Mouse (Mus musculus): ENCODE results near the gene Prg3. TPM values are rescaled to one million over a fixed set of nuclear protein-coding genes. Genes with fewer than 3 reads are reported as not detected.

Gene Prg3
- polyA plus RNA-seq, 1 experiment from 2014 or later = not detected

DNA sequence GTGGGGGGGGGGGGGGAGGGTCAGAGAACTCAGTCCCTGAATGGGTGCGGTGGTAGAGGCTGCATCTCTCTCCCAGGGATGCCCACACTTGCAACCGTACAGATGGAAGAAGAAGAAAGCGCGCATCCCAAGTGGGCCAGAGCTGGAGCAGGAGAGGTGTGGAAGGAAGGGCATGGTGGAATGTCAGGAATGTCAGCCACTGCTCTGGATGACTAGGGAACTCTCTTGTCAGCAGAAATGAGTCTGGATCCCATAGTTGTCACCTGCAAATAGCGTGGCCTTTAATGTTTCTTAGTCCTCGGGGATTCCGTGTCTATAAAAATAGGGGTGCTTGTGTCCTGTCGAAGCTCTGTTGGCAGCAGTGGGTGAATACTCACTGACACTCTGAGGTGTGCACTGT, 14.6 kb downstream of the Prg3 start:
- Histone ChIP-seq H3K9me3 (ENCODE audit: control insufficient read depth, low read depth, low read length) (no peaks in the 10 kb centered on the region), H3K4me3 (ENCODE audit: low read depth, low read length) (no peak overlapping the region), H3K9ac (replicated peaks; ENCODE audit: low read depth, low read length) (no peak overlapping the region), H3K27ac (ENCODE audit: low read length) (no peak overlapping the region), H3K4me2 (replicated peaks; ENCODE audit: low read depth, low read length) (no peak overlapping the region), H3K27me3 (ENCODE audit: control insufficient read depth, insufficient read depth, low read length) (no peaks in the 10 kb centered on the region), H3K36me3 (ENCODE audit: control insufficient read depth, insufficient read depth, low read length) (no peaks in the 10 kb centered on the region), H3K4me1 (ENCODE audit: control insufficient read depth, insufficient read depth, low read length) (no peaks in the 10 kb centered on the region)
- no peak for ATAC-seq (ENCODE audit: insufficient number of reproducible peaks, insufficient read depth, low FRiP score, low read depth)
- WGBS = 48% methylated on average over 8 of the region's 8 CpGs

DNA sequence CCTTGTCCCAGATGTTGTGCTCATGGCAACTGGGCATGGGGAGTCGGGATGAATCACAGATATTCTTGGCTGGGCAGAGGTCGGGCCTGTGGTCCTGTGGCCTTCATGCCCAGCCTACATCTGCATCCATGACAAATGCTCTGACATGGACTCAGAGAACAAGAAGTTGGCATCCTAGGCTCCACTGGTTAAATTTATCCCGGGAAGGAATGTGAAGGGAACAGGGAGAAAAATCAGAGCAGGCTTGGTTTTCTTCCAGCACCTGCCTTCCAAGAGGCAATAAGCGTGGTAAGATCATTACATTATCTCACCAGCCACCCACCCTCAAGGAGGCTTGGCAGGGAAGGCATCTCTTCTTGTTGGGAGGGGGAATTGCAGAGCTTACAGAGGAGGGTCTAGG, 16.3 kb downstream of the Prg3 start:
- Histone ChIP-seq H3K27me3 (ENCODE audit: control insufficient read depth, insufficient read depth, low read length) (no peaks in the 10 kb centered on the region), H3K4me3 (ENCODE audit: low read depth, low read length) (no peak overlapping the region), H3K9ac (replicated peaks; ENCODE audit: low read depth, low read length) (no peak overlapping the region), H3K4me2 (replicated peaks; ENCODE audit: low read depth, low read length) (no peak overlapping the region), H3K4me1 (ENCODE audit: control insufficient read depth, insufficient read depth, low read length) (no peaks in the 10 kb centered on the region), H3K9me3 (ENCODE audit: control insufficient read depth, low read depth, low read length) (no peaks in the 10 kb centered on the region), H3K36me3 (ENCODE audit: control insufficient read depth, insufficient read depth, low read length) (no peaks in the 10 kb centered on the region), H3K27ac (ENCODE audit: low read length) (no peak overlapping the region)
- ATAC-seq (ENCODE audit: insufficient number of reproducible peaks, insufficient read depth, low FRiP score, low read depth) = no peak
- WGBS = 82% methylated on average over 4 of the region's 4 CpGs

DNA sequence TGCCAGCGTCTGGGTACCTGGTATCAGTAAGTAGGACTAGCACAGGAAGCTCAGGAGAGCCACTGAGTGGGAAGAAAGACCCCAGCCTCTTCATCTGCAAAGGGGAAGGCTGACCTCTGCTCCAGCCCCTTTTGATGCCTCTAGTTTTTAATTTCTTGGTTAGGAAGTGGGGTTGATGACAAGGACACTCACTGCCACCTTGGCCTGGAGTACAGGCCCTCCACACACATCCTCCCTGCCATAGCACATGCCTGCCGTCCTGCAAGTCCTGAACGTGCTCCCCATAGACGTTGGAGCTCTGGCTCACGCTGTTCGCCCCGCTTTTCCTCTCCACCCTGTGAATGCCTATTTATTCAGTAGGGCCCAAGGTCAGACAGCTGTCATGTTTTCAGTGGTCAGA, 18.6 kb downstream of the Prg3 start:
- Histone ChIP-seq H3K9ac (replicated peaks; ENCODE audit: low read depth, low read length) (no peak overlapping the region), H3K4me2 (replicated peaks; ENCODE audit: low read depth, low read length) (no peak overlapping the region), H3K36me3 (ENCODE audit: control insufficient read depth, insufficient read depth, low read length) (no peaks in the 10 kb centered on the region), H3K4me1 (ENCODE audit: control insufficient read depth, insufficient read depth, low read length) (0 out of 2 replicates have a peak, but pooled peaks cover 3% of the 10 kb centered on the region), H3K4me3 (ENCODE audit: low read depth, low read length) (no peak overlapping the region), H3K9me3 (ENCODE audit: control insufficient read depth, low read depth, low read length) (no peaks in the 10 kb centered on the region), H3K27ac (ENCODE audit: low read length) (no peak overlapping the region), H3K27me3 (ENCODE audit: control insufficient read depth, insufficient read depth, low read length) (no peaks in the 10 kb centered on the region)
- WGBS = 82% methylated on average over 7 of the region's 7 CpGs
- no peak for ATAC-seq (ENCODE audit: insufficient number of reproducible peaks, insufficient read depth, low FRiP score, low read depth)

DNA sequence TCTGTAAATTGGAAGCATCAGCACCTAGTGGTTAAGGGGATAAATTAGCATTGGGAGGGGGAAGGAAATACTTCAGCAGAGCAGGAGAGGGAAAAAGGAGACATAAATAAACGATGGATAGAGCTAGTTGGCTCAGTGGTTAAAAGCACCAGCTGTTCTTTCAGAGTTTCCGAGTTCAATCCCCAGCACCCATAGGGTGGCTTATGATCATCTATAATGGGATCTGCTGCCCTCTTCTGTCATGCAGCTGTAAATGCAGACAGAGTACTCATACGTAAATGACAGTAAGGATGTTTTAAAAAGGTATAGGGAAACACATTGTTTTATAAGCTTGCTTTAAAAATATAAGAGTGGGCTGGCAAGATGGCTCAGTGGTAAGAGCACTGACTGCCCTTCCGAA, 19.7 kb downstream of the Prg3 start:
- 33% methylated on average over 4 of the region's 4 CpGs for WGBS
- Histone ChIP-seq H3K9me3 (ENCODE audit: control insufficient read depth, low read depth, low read length) (no peaks in the 10 kb centered on the region), H3K4me3 (ENCODE audit: low read depth, low read length) (no peak overlapping the region), H3K4me2 (replicated peaks; ENCODE audit: low read depth, low read length) (no peak overlapping the region), H3K27me3 (ENCODE audit: control insufficient read depth, insufficient read depth, low read length) (no peaks in the 10 kb centered on the region), H3K36me3 (ENCODE audit: control insufficient read depth, insufficient read depth, low read length) (no peaks in the 10 kb centered on the region), H3K4me1 (ENCODE audit: control insufficient read depth, insufficient read depth, low read length) (0 out of 2 replicates have a peak, but pooled peaks cover 3% of the 10 kb centered on the region), H3K9ac (replicated peaks; ENCODE audit: low read depth, low read length) (no peak overlapping the region), H3K27ac (ENCODE audit: low read length) (no peak overlapping the region)
- ATAC-seq (ENCODE audit: insufficient number of reproducible peaks, insufficient read depth, low FRiP score, low read depth) = no peak

DNA sequence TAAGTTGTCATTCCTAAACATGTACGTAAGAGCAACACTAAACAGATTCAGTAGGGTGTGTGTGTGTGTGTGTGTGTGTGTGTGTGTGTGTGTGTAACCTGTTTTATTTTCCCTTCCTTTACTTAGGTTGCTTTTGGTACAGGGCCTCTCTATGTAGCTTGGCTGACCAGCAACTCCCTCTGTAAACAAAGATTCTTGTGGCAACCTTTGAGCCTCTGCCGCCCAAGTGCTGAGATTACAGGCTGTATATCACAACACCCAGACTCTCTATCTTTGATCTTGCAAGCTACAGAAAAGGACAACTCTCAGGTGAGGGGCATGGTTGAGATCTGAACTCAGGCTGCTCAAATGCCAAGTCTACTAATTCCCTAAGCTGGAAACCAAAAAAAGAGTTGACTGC, 21.2 kb downstream of the Prg3 start:
- ATAC-seq (ENCODE audit: insufficient number of reproducible peaks, insufficient read depth, low FRiP score, low read depth) = no peak
- Histone ChIP-seq H3K27ac (ENCODE audit: low read length) (no peak overlapping the region), H3K36me3 (ENCODE audit: control insufficient read depth, insufficient read depth, low read length) (no peaks in the 10 kb centered on the region), H3K27me3 (ENCODE audit: control insufficient read depth, insufficient read depth, low read length) (no peaks in the 10 kb centered on the region), H3K4me3 (ENCODE audit: low read depth, low read length) (no peak overlapping the region), H3K4me1 (ENCODE audit: control insufficient read depth, insufficient read depth, low read length) (0 out of 2 replicates have a peak, but pooled peaks cover 3% of the 10 kb centered on the region), H3K9me3 (ENCODE audit: control insufficient read depth, low read depth, low read length) (no peaks in the 10 kb centered on the region), H3K9ac (replicated peaks; ENCODE audit: low read depth, low read length) (no peak overlapping the region), H3K4me2 (replicated peaks; ENCODE audit: low read depth, low read length) (no peak overlapping the region)
- WGBS = 49% methylated on average over 2 of the region's 2 CpGs

DNA sequence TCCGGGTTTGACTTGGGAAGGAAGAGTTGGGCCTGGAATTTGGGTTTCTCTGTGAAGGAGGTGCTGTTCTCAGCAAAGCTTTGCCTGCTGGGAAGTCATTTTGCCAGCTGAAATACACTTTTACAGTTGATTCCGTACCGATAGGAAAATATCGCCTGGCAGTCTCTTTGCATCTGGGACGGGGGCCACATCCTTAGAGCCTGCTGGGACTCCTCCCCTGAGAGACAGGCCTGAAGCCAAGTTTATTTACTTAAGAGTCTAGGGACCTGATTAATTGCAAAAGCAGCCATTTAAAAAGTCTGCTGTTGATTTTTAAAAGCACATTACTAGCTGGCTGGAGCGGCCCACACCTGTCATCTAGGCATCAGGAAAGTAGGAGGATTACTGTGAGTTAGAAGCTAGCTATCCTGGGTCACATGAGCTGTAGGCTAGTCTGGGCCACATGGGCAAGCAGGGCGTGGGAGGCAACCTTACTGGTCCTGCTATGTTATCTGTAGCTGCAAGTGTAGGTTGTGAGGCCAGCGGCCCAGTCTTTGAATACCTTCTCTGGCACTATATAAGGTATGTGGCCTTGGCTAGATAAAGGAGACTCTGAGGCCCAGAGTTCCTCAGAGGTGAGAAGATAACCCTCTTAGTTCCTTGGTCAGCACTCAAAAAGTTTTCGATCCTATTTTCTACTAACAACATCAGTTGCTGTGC, 24.0 kb downstream of the Prg3 start:
- no peak overlapping the region for H3K4me3 ChIP-seq (ENCODE audit: low read depth, low read length)
- ATAC-seq (ENCODE audit: insufficient number of reproducible peaks, insufficient read depth, low FRiP score, low read depth) = peak; percentile 83
- no peak overlapping the region for H3K27ac ChIP-seq (ENCODE audit: low read length)
- 0 out of 2 replicates have a peak, but pooled peaks cover 3% of the 10 kb centered on the region for H3K4me1 ChIP-seq (ENCODE audit: control insufficient read depth, insufficient read depth, low read length)
- no peaks in the 10 kb centered on the region for H3K27me3 ChIP-seq (ENCODE audit: control insufficient read depth, insufficient read depth, low read length)
- no peaks in the 10 kb centered on the region for H3K9me3 ChIP-seq (ENCODE audit: control insufficient read depth, low read depth, low read length)
- no peak overlapping the region for H3K9ac ChIP-seq (replicated peaks; ENCODE audit: low read depth, low read length)
- H3K36me3 ChIP-seq (ENCODE audit: control insufficient read depth, insufficient read depth, low read length) = no peaks in the 10 kb centered on the region
- no peak overlapping the region for H3K4me2 ChIP-seq (replicated peaks; ENCODE audit: low read depth, low read length)
- WGBS = 28% methylated on average over 9 of the region's 9 CpGs

DNA sequence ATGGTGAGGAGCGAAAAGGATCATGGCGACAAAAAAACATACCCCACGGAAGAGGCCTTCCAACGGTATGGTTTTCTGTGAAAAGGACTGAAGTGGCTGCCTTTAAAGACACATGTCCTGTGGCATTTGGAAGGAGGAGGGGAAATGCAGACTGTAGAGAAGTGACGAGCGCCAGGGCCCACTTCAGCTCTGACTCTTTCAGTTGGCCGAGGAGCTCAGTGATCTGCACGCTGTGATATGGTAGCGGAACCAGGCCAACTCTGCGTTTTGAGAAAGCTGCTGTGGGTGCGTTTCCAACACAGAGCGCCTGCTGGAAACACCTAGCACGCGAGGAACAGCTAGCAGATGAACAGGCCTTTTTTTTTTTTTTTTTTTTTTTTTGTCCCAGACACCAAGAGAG, 24.7 kb downstream of the Prg3 start:
- H3K36me3 ChIP-seq (ENCODE audit: control insufficient read depth, insufficient read depth, low read length) = no peaks in the 10 kb centered on the region
- ATAC-seq (ENCODE audit: insufficient number of reproducible peaks, insufficient read depth, low FRiP score, low read depth) = no peak
- H3K27ac ChIP-seq (ENCODE audit: low read length) = no peak overlapping the region
- 0 out of 2 replicates have a peak, but pooled peaks cover 3% of the 10 kb centered on the region for H3K4me1 ChIP-seq (ENCODE audit: control insufficient read depth, insufficient read depth, low read length)
- H3K4me3 ChIP-seq (ENCODE audit: low read depth, low read length) = no peak overlapping the region
- WGBS = 76% methylated on average over 14 of the region's 14 CpGs
- H3K9ac ChIP-seq (replicated peaks; ENCODE audit: low read depth, low read length) = no peak overlapping the region
- no peaks in the 10 kb centered on the region for H3K9me3 ChIP-seq (ENCODE audit: control insufficient read depth, low read depth, low read length)
- H3K4me2 ChIP-seq (replicated peaks; ENCODE audit: low read depth, low read length) = no peak overlapping the region
- no peaks in the 10 kb centered on the region for H3K27me3 ChIP-seq (ENCODE audit: control insufficient read depth, insufficient read depth, low read length)

DNA sequence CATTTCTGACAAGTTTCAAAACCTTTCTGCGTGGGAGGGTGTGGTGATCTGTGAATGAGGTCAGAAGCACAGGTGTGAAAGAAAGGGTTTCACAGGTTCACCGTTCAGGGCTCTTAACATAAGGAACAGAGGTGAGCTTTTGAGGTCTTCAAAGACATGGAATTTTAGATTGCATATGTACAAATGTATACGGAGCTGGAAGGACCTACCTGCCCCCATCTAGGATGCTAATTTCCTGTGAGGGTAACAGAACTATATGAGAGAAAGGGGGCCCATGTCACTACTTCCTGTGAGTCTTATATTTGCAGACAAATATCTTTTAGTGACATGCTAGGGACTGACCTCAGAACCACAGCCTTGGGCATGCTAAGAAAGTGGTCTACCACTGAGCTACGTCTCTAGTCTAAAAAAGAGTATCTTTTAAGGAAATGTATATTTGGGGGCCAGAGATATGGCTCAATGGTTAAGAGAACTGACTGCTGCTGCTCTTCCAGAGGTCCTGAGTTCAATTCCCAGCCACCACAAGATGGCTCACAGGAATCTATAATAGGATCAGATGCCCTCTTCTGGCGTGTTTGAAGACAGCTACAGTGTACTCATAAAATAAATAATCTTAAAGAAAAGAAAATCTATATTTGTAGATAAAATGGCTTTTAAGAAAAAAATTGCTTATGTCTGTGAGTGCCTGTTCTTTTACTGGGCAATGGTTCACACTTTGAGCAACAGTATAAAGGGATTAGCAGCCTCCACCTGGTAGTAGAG, 26.0 kb downstream of the Prg3 start:
- H3K9me3 ChIP-seq (ENCODE audit: control insufficient read depth, low read depth, low read length) = no peaks in the 10 kb centered on the region

More for the DNA sequence above, 26.0 kb downstream of the Prg3 start:
- H3K27ac ChIP-seq (ENCODE audit: low read length) = no peak overlapping the region
- ATAC-seq (ENCODE audit: insufficient number of reproducible peaks, insufficient read depth, low FRiP score, low read depth) = no peak
- H3K9ac ChIP-seq (replicated peaks; ENCODE audit: low read depth, low read length) = no peak overlapping the region
- H3K4me2 ChIP-seq (replicated peaks; ENCODE audit: low read depth, low read length) = no peak overlapping the region
- no peaks in the 10 kb centered on the region for H3K27me3 ChIP-seq (ENCODE audit: control insufficient read depth, insufficient read depth, low read length)
- no peak overlapping the region for H3K4me3 ChIP-seq (ENCODE audit: low read depth, low read length)
- H3K4me1 ChIP-seq (ENCODE audit: control insufficient read depth, insufficient read depth, low read length) = 0 out of 2 replicates have a peak, but pooled peaks cover 3% of the 10 kb centered on the region
- WGBS = 81% methylated on average over 5 of the region's 5 CpGs
- H3K36me3 ChIP-seq (ENCODE audit: control insufficient read depth, insufficient read depth, low read length) = no peaks in the 10 kb centered on the region

Measured in stomach, embryonic 14.5 days (tissue).